Mouse (Mus musculus) testis, adult 2 months (tissue): Measurements from ENCODE around the gene Nfe2l3.

Experiments used
- CTCF ChIP-seq: fragments of 200-500 bp; IDR thresholded peaks from 2 replicates; pipeline ENCODE4 v1.5.1; 2012; ENCODE audit warnings: low read depth, mild to moderate bottlenecking, inconsistent platforms, low read length, moderate library complexity; ENCODE audit not compliant: control insufficient read depth, insufficient read depth, insufficient replicate concordance
- POLR2A ChIP-seq: fragments of 200-500 bp; IDR thresholded peaks from 2 replicates; pipeline ENCODE4 v1.6.1; 2012; ENCODE audit warnings: low read depth, mild to moderate bottlenecking, inconsistent platforms, low read length, moderate library complexity; ENCODE audit not compliant: control insufficient read depth

GRCm38 (mm10) chr6:51467649-51468048 lies 35.2 kb downstream of the Nfe2l3 start:
- no peak for TF ChIP-seq POLR2A
- no peak for TF ChIP-seq CTCF
